Mouse (Mus musculus) ES-E14 (cell line): ENCODE results near the gene Iqsec1. TPM values are rescaled to one million over a fixed set of nuclear protein-coding genes. Genes with fewer than 3 reads are reported as not detected.

Experiments used
- DNase-seq: peaks from one replicate; pipeline ENCODE4 v3.0.0-alpha.2; 2013; ENCODE audit warnings: low read depth, low spot score
- H3K27ac ChIP-seq: 2 replicates; pipeline ENCODE4 v1.5.1; 2012; ENCODE audit warnings: low read depth, mild to moderate bottlenecking, low read length, moderate library complexity, mixed read lengths; ENCODE audit not compliant: poor library complexity, insufficient read depth, severe bottlenecking
- H3K36me3 ChIP-seq: 2 replicates; pipeline ENCODE4 v1.6.1; 2012; ENCODE audit warnings: mild to moderate bottlenecking, low read length, moderate library complexity, mixed read lengths; ENCODE audit not compliant: control insufficient read depth, poor library complexity, insufficient read depth, severe bottlenecking
- H3K4me1 ChIP-seq, 2 experiments: fragments of 150-350 bp in 1 of 2; sonication (generic) in 1 of 2; 2 replicates each; pipeline ENCODE4 v1.6.1; 2012; ENCODE audit warnings: low read length in 2 of 2, mild to moderate bottlenecking in 1 of 2, mixed read lengths in 1 of 2; ENCODE audit not compliant: control insufficient read depth in 2 of 2, insufficient read depth in 2 of 2, poor library complexity in 1 of 2
- H3K4me3 ChIP-seq, 2 experiments: fragments of 150-350 bp in 1 of 2; sonication (generic) in 1 of 2; 2 replicates each; pipeline ENCODE4 v1.5.1; 2012; ENCODE audit warnings: low read length in 2 of 2, low read depth in 1 of 2, mild to moderate bottlenecking in 1 of 2, mixed read lengths in 1 of 2; ENCODE audit not compliant: insufficient read depth in 1 of 2, poor library complexity in 1 of 2, severe bottlenecking in 1 of 2
- H3K9ac ChIP-seq: 2 replicates; pipeline ENCODE4 v1.6.1; 2012; ENCODE audit warnings: low read depth, mild to moderate bottlenecking, low read length, mixed read lengths; ENCODE audit not compliant: poor library complexity, insufficient read depth, severe bottlenecking
- H3K9me3 ChIP-seq: fragments of 150-350 bp; sonication (generic); 2 replicates; pipeline ENCODE4 v1.6.1; 2012; ENCODE audit warnings: low read depth, mild to moderate bottlenecking, low read length; ENCODE audit not compliant: control insufficient read depth, insufficient read depth
- CHD2 ChIP-seq: IDR thresholded peaks from 2 replicates; pipeline ENCODE4 v1.6.1; 2014; ENCODE audit warnings: mild to moderate bottlenecking, low read depth, low read length, inconsistent platforms
- HCFC1 ChIP-seq: IDR thresholded peaks from 2 replicates; pipeline ENCODE4 v1.6.1; 2012; ENCODE audit warnings: low read length, inconsistent platforms, borderline replicate concordance; ENCODE audit not compliant: insufficient read depth
- MAFK ChIP-seq: IDR thresholded peaks from 2 replicates; pipeline ENCODE4 v1.6.1; 2014; ENCODE audit warnings: mild to moderate bottlenecking, low read depth, low read length, inconsistent platforms; ENCODE audit not compliant: insufficient read depth
- ZC3H11A ChIP-seq: IDR thresholded peaks from 2 replicates; pipeline ENCODE4 v1.6.1; 2012; ENCODE audit warnings: low read depth, mild to moderate bottlenecking, inconsistent platforms, low read length, borderline replicate concordance
- ZNF384 ChIP-seq: IDR thresholded peaks from 2 replicates; pipeline ENCODE4 v1.6.1; 2012; ENCODE audit warnings: low read depth, low read length, inconsistent platforms
- in situ Hi-C, 2 experiments: fragments of 600-800 bp; cut with MboI; formaldehyde crosslinking; loops; one replicate each; pipeline ENCODE4 v1.15.1; 2025; ENCODE audit warnings: low sequenced_read_pairs in 2 of 2, inconsistent platforms in 1 of 2; ENCODE audit not compliant: unreplicated experiment in 2 of 2
- total RNA-seq: library from RNA; depleted of rRNA; stranded (reverse); fragments of 300-350 nt; gene quantifications from 2 replicates; pipeline ENCODE4 v1.2.3, GENCODE M21; 2012

The Iqsec1 gene
- total RNA-seq, 1 experiment, result 18.8 TPM

GRCm38 (mm10) chr6:90757427-90757883, 231.0 kb downstream of the Iqsec1 start:
- Histone ChIP-seq H3K9ac (no peak overlapping the region), H3K36me3 (no peaks in the 10 kb centered on the region; the same call in 1 of the 2 replicates), H3K4me3 (no peak overlapping the region), H3K9me3 (no peaks in the 10 kb centered on the region), H3K27ac (no peak overlapping the region), H3K4me1 (peaks cover 0 to 7% of the 10 kb centered on the region in 2 experiments; a peak in 1 of 4 replicates)
- in situ Hi-C loops, result no loop called here
- no peak for TF ChIP-seq MAFK
- no peak for TF ChIP-seq HCFC1
- no peak for DNase-seq

- H3K27ac ChIP-seq, result no peak overlapping the region
- H3K36me3 ChIP-seq, result no peaks in the 10 kb centered on the region; the same call in 1 of the 2 replicates
- peaks cover 0 to 5% of the 10 kb centered on the region in 2 experiments; a peak in 1 of 4 replicates for H3K4me1 ChIP-seq
- H3K4me3 ChIP-seq, result no peak overlapping the region
- DNase-seq, result no peak
- H3K9me3 ChIP-seq, result no peaks in the 10 kb centered on the region
- in situ Hi-C loops, result no loop called here
- no peak for TF ChIP-seq ZNF384
- no peak for TF ChIP-seq MAFK
- no peak for TF ChIP-seq ZC3H11A
- TF ChIP-seq CHD2, result no peak
- no peak for TF ChIP-seq HCFC1
- H3K9ac ChIP-seq, result no peak overlapping the region
These were observed 231.9 kb downstream of the Iqsec1 start for GRCm38 (mm10) chr6:90756561-90756960.

- Histone ChIP-seq H3K36me3 (no peaks in the 10 kb centered on the region; the same call in 1 of the 2 replicates), H3K27ac (no peak overlapping the region), H3K9ac (no peak overlapping the region), H3K4me1 (peaks cover 0 to 6% of the 10 kb centered on the region in 2 experiments; a peak in 1 of 4 replicates), H3K4me3 (no peak overlapping the region), H3K9me3 (no peaks in the 10 kb centered on the region)
- no peak for TF ChIP-seq HCFC1
- no peak for TF ChIP-seq MAFK
- no peak for TF ChIP-seq CHD2
- TF ChIP-seq ZNF384, result no peak
- no peak for TF ChIP-seq ZC3H11A
- in situ Hi-C loops, result no loop called here
- no peak for DNase-seq
These were observed 232.9 kb downstream of the Iqsec1 start for GRCm38 (mm10) chr6:90755613-90755941.

GRCm38 (mm10) chr6:90754927-90755612, 233.4 kb downstream of the Iqsec1 start:
- no peak for TF ChIP-seq HCFC1
- no peak for TF ChIP-seq CHD2
- TF ChIP-seq ZC3H11A, result no peak
- TF ChIP-seq ZNF384, result no peak
- TF ChIP-seq MAFK, result no peak
- H3K4me1 ChIP-seq, result peaks cover 0 to 4% of the 10 kb centered on the region in 2 experiments; a peak in 1 of 4 replicates
- in situ Hi-C loops, result no loop called here
- H3K9me3 ChIP-seq, result no peaks in the 10 kb centered on the region
- no peak overlapping the region for H3K27ac ChIP-seq
- H3K4me3 ChIP-seq, result no peak overlapping the region
- H3K36me3 ChIP-seq, result no peaks in the 10 kb centered on the region; the same call in 1 of the 2 replicates
- H3K9ac ChIP-seq, result no peak overlapping the region
- no peak for DNase-seq
